Mouse (Mus musculus): ENCODE results near the gene Lmod1. TPM values are rescaled to one million over a fixed set of nuclear protein-coding genes. Genes with fewer than 3 reads are reported as not detected.

Gene Lmod1
- total and polyA plus RNA-seq, 3 experiments: not detected

- Histone ChIP-seq H3K79me2 (replicated peaks; ENCODE audit: control insufficient read depth, extremely low read depth, insufficient read depth, poor library complexity, severe bottlenecking) (no peaks in the 10 kb centered on the region), H3K36me3 (replicated peaks in 1 of 2; ENCODE audit: control insufficient read depth in 1 of 2, insufficient read depth in 1 of 2, low read length in 1 of 2) (no peaks in the 10 kb centered on the region), H3K27me3 (replicated peaks) (peaks cover 37% of the 10 kb centered on the region), H3K9me3 (replicated peaks; ENCODE audit: low read length) (no peaks in the 10 kb centered on the region), H3K27ac (ENCODE audit: insufficient read depth, low read depth) (no peak overlapping the region), H3K4me1 (ENCODE audit: control insufficient read depth in 1 of 2, insufficient read depth in 2 of 2) (peaks cover 0 to 7% of the 10 kb centered on the region in 2 experiments; a peak in 2 of 4 replicates), H3K4me2 (ENCODE audit: insufficient read depth, low read depth, poor library complexity, severe bottlenecking) (no peak overlapping the region), H3K9ac (ENCODE audit: insufficient read depth, low read depth) (no peak overlapping the region), H3K4me3 (replicated peaks in 1 of 3; ENCODE audit: low read depth in 2 of 3, low read length in 2 of 3, poor library complexity in 1 of 3) (no peak overlapping the region)
- dilution Hi-C loops (cut with MboI; ENCODE audit: extremely low pct_ligation_motif_present, extremely low pct_unique_long_range_greater_than_20kb, low sequenced_read_pairs) (no loop called here), in situ Hi-C loops (cut with MboI; ENCODE audit: low pct_ligation_motif_present, low pct_unique_long_range_greater_than_20kb, low sequenced_read_pairs) (no loop called here)
- no peak for TF ChIP-seq ETS1 (conservative IDR thresholded peaks at IDR 0.05; ENCODE audit: low read depth, low read length)
- DNase-seq (ENCODE audit: extremely low read depth): no peak
Observed at GRCm38 (mm10) chr1:135328368-135328767, 3.8 kb downstream of the Lmod1 start.

DNA sequence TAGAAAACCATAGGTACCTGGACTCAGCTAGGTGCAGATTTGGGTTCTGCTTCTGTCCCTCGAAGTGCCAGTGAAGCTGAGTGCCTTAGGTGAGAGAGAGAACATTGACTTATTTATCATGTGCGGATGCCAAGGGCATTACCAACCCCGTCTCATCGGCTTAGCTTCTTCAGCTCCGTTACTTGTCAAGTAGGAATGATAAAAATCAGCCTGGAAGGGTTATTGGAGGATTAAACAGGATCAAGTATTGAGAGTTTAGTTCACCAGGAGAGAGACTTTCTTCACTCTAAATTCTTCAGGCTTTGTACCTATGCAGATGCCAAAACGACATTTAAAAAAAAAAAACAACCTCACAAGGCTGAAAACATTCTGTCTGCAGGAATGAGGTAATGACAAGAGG lies 6.0 kb downstream of the Lmod1 start:
- dilution Hi-C loops (cut with MboI; ENCODE audit: extremely low pct_ligation_motif_present, extremely low pct_unique_long_range_greater_than_20kb, low sequenced_read_pairs): no loop called here
- no peak overlapping the region for H3K27ac ChIP-seq (ENCODE audit: insufficient read depth, low read depth)
- H3K4me3 ChIP-seq (replicated peaks in 1 of 3; ENCODE audit: low read depth in 2 of 3, low read length in 2 of 3, poor library complexity in 1 of 3): no peak overlapping the region

GRCm38 (mm10) chr1:135341947-135342346 lies 17.3 kb downstream of the Lmod1 start:
- Histone ChIP-seq H3K9ac (ENCODE audit: insufficient read depth, low read depth) (no peak overlapping the region), H3K36me3 (replicated peaks in 1 of 2; ENCODE audit: control insufficient read depth in 1 of 2, insufficient read depth in 1 of 2, low read length in 1 of 2) (no peaks in the 10 kb centered on the region), H3K9me3 (replicated peaks; ENCODE audit: low read length) (no peaks in the 10 kb centered on the region), H3K27ac (ENCODE audit: insufficient read depth, low read depth) (no peak overlapping the region), H3K4me2 (ENCODE audit: insufficient read depth, low read depth, poor library complexity, severe bottlenecking) (no peak overlapping the region), H3K4me1 (ENCODE audit: control insufficient read depth in 1 of 2, insufficient read depth in 2 of 2) (peaks cover 7 to 12% of the 10 kb centered on the region in 2 experiments), H3K4me3 (replicated peaks in 1 of 3; ENCODE audit: low read depth in 2 of 3, low read length in 2 of 3, poor library complexity in 1 of 3) (no peak overlapping the region), H3K27me3 (replicated peaks) (no peaks in the 10 kb centered on the region), H3K79me2 (replicated peaks; ENCODE audit: control insufficient read depth, extremely low read depth, insufficient read depth, poor library complexity, severe bottlenecking) (no peaks in the 10 kb centered on the region)
- dilution Hi-C loops (cut with MboI; ENCODE audit: extremely low pct_ligation_motif_present, extremely low pct_unique_long_range_greater_than_20kb, low sequenced_read_pairs) (no loop called here), in situ Hi-C loops (cut with MboI; ENCODE audit: low pct_ligation_motif_present, low pct_unique_long_range_greater_than_20kb, low sequenced_read_pairs) (no loop called here)
- DNase-seq (ENCODE audit: extremely low read depth): no peak
- no peak for TF ChIP-seq NRF1 (IDR thresholded peaks at IDR 0.05; ENCODE audit: low read depth, low read length)
- TF ChIP-seq IRF4 (IDR thresholded peaks at IDR 0.05; ENCODE audit: low read depth, low read length): no peak
- no peak for TF ChIP-seq POLR2A (IDR thresholded peaks at IDR 0.05; ENCODE audit: low read depth, low read length)
- TF ChIP-seq ELF1 (IDR thresholded peaks at IDR 0.05; ENCODE audit: low read depth, low read length): no peak
- TF ChIP-seq NELFE (IDR thresholded peaks at IDR 0.05; ENCODE audit: low read depth, low read length): no peak
- TF ChIP-seq TCF12 (IDR thresholded peaks at IDR 0.05; ENCODE audit: low read depth, low read length): no peak
- TF ChIP-seq ZKSCAN1 (IDR thresholded peaks at IDR 0.05; ENCODE audit: borderline replicate concordance, low read depth, low read length): no peak
- no peak for TF ChIP-seq CTCF (conservative IDR thresholded peaks at IDR 0.05 in 1 of 2, IDR thresholded peaks at IDR 0.05 in 1 of 2; ENCODE audit: low read depth in 2 of 2, low read length in 2 of 2)
- no peak for TF ChIP-seq MEF2A (IDR thresholded peaks at IDR 0.05; ENCODE audit: borderline replicate concordance, low read depth, low read length)
- no peak for TF ChIP-seq MAFK (IDR thresholded peaks at IDR 0.05; ENCODE audit: insufficient replicate concordance, low read length)
- no peak for TF ChIP-seq USF1 (IDR thresholded peaks at IDR 0.05; ENCODE audit: low read depth, low read length)
- no peak for TF ChIP-seq ZNF384 (IDR thresholded peaks at IDR 0.05; ENCODE audit: low read depth, low read length)
- no peak for TF ChIP-seq CHD2 (IDR thresholded peaks at IDR 0.05; ENCODE audit: low read length)
- TF ChIP-seq SIN3A (IDR thresholded peaks at IDR 0.05; ENCODE audit: low read length): no peak
- no peak for TF ChIP-seq RAD21 (IDR thresholded peaks at IDR 0.05; ENCODE audit: low read depth, low read length)
- no peak for TF ChIP-seq JUN (IDR thresholded peaks at IDR 0.05; ENCODE audit: insufficient read depth, low read depth, low read length)
- TF ChIP-seq CHD1 (IDR thresholded peaks at IDR 0.05; ENCODE audit: low read depth, low read length): no peak
- no peak for TF ChIP-seq EP300 (IDR thresholded peaks at IDR 0.05; ENCODE audit: low read length)
- no peak for TF ChIP-seq JUND (conservative IDR thresholded peaks at IDR 0.05; ENCODE audit: low read depth, low read length)

More for the DNA sequence above, 6.0 kb downstream of the Lmod1 start:
- Histone ChIP-seq H3K79me2 (replicated peaks; ENCODE audit: control insufficient read depth, extremely low read depth, insufficient read depth, poor library complexity, severe bottlenecking) (no peaks in the 10 kb centered on the region), H3K36me3 (replicated peaks in 1 of 2; ENCODE audit: control insufficient read depth in 1 of 2, insufficient read depth in 1 of 2, low read length in 1 of 2) (no peaks in the 10 kb centered on the region), H3K9ac (ENCODE audit: insufficient read depth, low read depth) (no peak overlapping the region), H3K27me3 (replicated peaks) (peaks cover 22% of the 10 kb centered on the region), H3K4me2 (ENCODE audit: insufficient read depth, low read depth, poor library complexity, severe bottlenecking) (no peak overlapping the region), H3K4me1 (ENCODE audit: control insufficient read depth in 1 of 2, insufficient read depth in 2 of 2) (peaks cover 0 to 7% of the 10 kb centered on the region in 2 experiments; a peak in 2 of 4 replicates), H3K9me3 (replicated peaks; ENCODE audit: low read length) (no peaks in the 10 kb centered on the region)
- DNase-seq (ENCODE audit: extremely low read depth): no peak
- in situ Hi-C loops (cut with MboI; ENCODE audit: low pct_ligation_motif_present, low pct_unique_long_range_greater_than_20kb, low sequenced_read_pairs): no loop called here
- TF ChIP-seq POLR2AphosphoS2 (IDR thresholded peaks at IDR 0.05; ENCODE audit: low read depth, low read length) (no peak), ETS1 (conservative IDR thresholded peaks at IDR 0.05; ENCODE audit: low read depth, low read length) (no peak), IRF4 (IDR thresholded peaks at IDR 0.05; ENCODE audit: low read depth, low read length) (no peak), MAX (IDR thresholded peaks at IDR 0.05; ENCODE audit: low read length) (no peak), PAX5 (IDR thresholded peaks at IDR 0.05; ENCODE audit: low read length) (no peak), RCOR1 (conservative IDR thresholded peaks at IDR 0.05; ENCODE audit: low read depth, low read length) (no peak), KAT2A (IDR thresholded peaks at IDR 0.05; ENCODE audit: insufficient replicate concordance, low read length) (no peak), MXI1 (IDR thresholded peaks at IDR 0.05; ENCODE audit: low read depth, low read length) (no peak)

Measured in CH12.LX (cell line).